Mouse (Mus musculus) kidney, embryonic 15.5 days (tissue): ENCODE measurements around the gene Fndc5. TPM values are rescaled to one million over a fixed set of nuclear protein-coding genes. Genes with fewer than 3 reads are reported as not detected.

Experiments
- ATAC-seq: fragments of 200-750 bp; cut with Nextera tagmentation; replicated peaks from 2 replicates; pipeline ENCODE4 v1.8.0; 2017; ENCODE audit warnings: moderate TSS enrichment; ENCODE audit not compliant: low FRiP score
- H3K27ac ChIP-seq: fragments of 300-500 bp; sonication (generic); 2 replicates; pipeline ENCODE4 v1.5.1; 2015; ENCODE audit warnings: mild to moderate bottlenecking, inconsistent platforms
- H3K27me3 ChIP-seq: fragments of 300-500 bp; sonication (generic); 2 replicates; pipeline ENCODE4 v1.6.1; 2015; ENCODE audit warnings: inconsistent platforms
- H3K36me3 ChIP-seq: fragments of 300-500 bp; sonication (generic); 2 replicates; pipeline ENCODE4 v1.6.1; 2015; ENCODE audit warnings: inconsistent platforms
- H3K4me1 ChIP-seq: fragments of 300-500 bp; sonication (generic); 2 replicates; pipeline ENCODE4 v1.6.1; 2015; ENCODE audit warnings: inconsistent platforms
- H3K4me2 ChIP-seq: fragments of 300-500 bp; sonication (generic); 2 replicates; pipeline ENCODE4 v1.6.1; 2015; ENCODE audit warnings: moderate library complexity, mild to moderate bottlenecking, inconsistent platforms
- H3K4me3 ChIP-seq: fragments of 300-500 bp; sonication (generic); replicated peaks from 2 replicates; pipeline ENCODE4 v1.5.1; 2015; ENCODE audit warnings: mild to moderate bottlenecking, inconsistent platforms
- H3K9ac ChIP-seq: fragments of 300-500 bp; sonication (generic); 2 replicates; pipeline ENCODE4 v1.6.1; 2015; ENCODE audit warnings: mild to moderate bottlenecking, inconsistent platforms
- H3K9me3 ChIP-seq: fragments of 300-500 bp; sonication (generic); replicated peaks from 2 replicates; pipeline ENCODE4 v1.6.1; 2016; ENCODE audit warnings: inconsistent platforms
- WGBS: fragments of 180-500 bp; shearing (Covaris S2); methylation state at CpG from one replicate; pipeline ENCODE4 v1.1.7; 2015; ENCODE audit warnings: mixed read lengths; 5-methylcytosine and 5-hydroxymethylcytosine counted together
- polyA plus RNA-seq: library from polyadenylated mRNA; unstranded; fragments of >200 nt; fragmentation: Nextera tagmentation; extraction: Ambion mirVana; gene quantifications from 2 replicates; pipeline ENCODE4 v1.2.1, GENCODE M21; 2015

Gene Fndc5
- polyA plus RNA-seq, 1 experiment from 2014 or later, result 5.1 TPM

DNA sequence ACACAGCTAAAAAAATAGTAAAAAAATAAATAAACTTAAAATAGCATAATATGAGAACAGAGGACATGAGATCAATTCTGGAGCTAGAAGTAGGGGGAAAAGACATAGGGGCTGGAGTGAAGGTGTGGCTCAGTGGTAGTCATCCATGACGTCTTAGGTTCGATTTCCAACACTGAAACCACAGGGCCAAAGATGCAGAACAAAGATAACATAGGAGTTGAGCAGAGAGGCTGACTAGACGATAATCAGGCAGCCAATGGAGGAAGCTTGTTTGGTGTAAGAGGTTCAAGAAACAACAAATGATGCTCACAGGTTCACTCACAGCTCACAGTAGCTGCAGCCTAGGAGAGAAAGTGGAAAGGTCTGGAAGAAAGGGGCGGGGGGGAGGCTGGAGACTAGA is 4.0 kb downstream of the Fndc5 start:
- H3K4me3 ChIP-seq, result no peak overlapping the region
- no peak for ATAC-seq
- 56% methylated on average over 4 of the region's 4 CpGs for WGBS
- no peak overlapping the region for H3K9ac ChIP-seq
- peaks cover 24% of the 10 kb centered on the region for H3K27me3 ChIP-seq
- H3K9me3 ChIP-seq, result no peaks in the 10 kb centered on the region
- no peak overlapping the region for H3K27ac ChIP-seq
- H3K36me3 ChIP-seq, result no peaks in the 10 kb centered on the region; the same call in 1 of the 2 replicates
- no peak overlapping the region for H3K4me2 ChIP-seq
- H3K4me1 ChIP-seq, result peaks cover 43% of the 10 kb centered on the region

DNA sequence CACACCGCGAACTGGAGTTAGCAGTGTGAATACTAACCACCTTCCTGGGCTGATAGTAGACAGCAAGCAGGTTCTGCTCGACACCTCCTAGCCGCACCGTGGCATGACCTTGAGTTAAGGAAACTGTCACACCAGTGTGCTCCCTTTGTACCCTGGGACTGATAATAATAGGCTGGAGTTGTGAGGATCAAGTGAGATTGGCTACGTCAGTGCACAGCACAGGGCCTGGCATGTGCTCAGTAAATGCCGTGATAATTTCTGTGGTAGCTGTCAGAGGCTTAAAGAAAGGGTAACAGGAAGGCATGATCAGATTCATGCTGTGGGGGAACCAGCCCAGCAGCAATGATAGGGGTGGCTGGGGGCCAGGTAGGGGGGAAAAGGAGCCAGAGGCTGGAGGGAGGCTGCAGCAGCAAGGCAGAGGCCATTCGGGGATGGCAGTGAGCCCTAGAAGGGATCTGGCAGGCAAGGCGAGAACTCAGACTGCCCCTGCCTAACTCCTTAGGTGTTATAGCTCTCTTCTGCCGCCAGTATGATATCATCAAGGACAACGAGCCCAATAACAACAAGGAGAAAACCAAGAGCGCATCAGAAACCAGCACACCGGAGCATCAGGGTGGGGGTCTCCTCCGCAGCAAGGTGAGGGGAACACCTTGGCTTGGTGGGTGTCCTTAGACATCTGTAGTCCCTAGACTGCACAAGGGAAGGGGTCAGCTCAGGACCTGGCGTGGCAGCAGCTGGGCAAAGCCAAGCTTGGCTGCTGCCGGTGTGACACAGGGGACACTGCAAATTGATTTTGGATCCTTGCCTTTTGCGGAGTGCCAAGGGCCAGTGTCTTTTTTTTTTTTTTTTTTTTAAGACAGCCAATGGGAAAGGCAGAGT is 5.0 kb downstream of the Fndc5 start:
- no peak for ATAC-seq
- Histone ChIP-seq H3K9me3 (no peaks in the 10 kb centered on the region), H3K36me3 (no peaks in the 10 kb centered on the region; the same call in 1 of the 2 replicates), H3K27me3 (peaks cover 17% of the 10 kb centered on the region), H3K27ac (no peak overlapping the region), H3K4me2 (no peak overlapping the region), H3K9ac (no peak overlapping the region), H3K4me3 (no peak overlapping the region), H3K4me1 (peaks cover 40% of the 10 kb centered on the region)
- 75% methylated on average over 17 of the region's 17 CpGs for WGBS

DNA sequence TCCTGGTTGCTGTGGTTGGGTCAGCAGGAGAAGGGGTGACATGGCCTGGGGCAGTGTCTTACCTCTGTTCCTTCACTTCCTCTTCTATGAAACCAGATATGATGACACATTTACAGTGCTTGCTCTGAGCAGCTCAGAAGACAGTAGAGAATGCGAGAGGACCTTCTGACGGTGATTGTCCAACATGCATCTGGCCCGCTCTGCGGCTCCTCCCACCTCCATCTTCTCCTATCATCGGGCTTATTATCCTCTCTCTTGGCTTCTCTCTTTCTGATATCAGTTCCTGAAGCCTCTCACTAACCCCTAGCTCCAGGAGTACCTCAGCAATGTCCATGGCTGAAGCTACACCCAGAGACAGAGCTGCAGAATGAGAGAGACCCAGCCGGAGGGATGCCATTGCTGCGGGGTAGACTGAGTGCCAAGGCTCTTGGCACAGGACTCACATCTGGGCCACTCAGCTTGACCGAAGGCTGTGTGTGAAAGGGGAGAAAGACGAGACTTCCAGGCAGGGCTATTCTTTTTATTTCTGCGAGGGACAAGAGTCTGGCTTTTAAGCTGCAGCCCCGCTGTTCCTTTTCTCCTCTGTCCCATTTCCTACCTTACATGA is 5.7 kb downstream of the Fndc5 start:
- 82% methylated on average over 11 of the region's 11 CpGs for WGBS
- H3K4me1 ChIP-seq, result peaks cover 35% of the 10 kb centered on the region
- peaks cover 10% of the 10 kb centered on the region for H3K27me3 ChIP-seq
- no peak overlapping the region for H3K27ac ChIP-seq
- no peak overlapping the region for H3K9ac ChIP-seq
- ATAC-seq, result no peak
- H3K4me3 ChIP-seq, result no peak overlapping the region
- no peaks in the 10 kb centered on the region for H3K9me3 ChIP-seq
- no peak overlapping the region for H3K4me2 ChIP-seq
- no peaks in the 10 kb centered on the region; the same call in 1 of the 2 replicates for H3K36me3 ChIP-seq

DNA sequence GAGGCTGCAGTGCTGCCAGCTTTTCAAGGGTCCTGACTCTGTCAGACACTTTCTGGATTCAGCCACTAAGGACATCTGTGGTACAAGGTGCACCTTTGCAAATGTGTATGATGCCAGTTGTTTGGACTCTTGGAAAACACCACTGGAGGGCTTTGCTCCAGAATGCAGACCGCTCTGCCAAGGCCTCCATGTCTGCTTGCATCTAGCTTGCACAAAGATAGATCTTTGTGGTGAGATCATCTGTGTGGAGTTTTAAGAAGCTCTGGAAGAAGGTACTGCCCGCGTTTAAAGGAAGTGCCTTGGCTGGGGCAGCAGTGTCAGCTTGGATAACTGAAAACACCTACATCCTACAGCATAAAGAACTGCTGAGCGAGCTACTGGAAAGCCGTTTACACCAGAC is 6.7 kb downstream of the Fndc5 start:
- peaks cover 38% of the 10 kb centered on the region for H3K4me1 ChIP-seq
- WGBS, result 84% methylated on average over 5 of the region's 5 CpGs
- peaks cover under 1% of the 10 kb centered on the region; the same call in 1 of the 2 replicates for H3K27me3 ChIP-seq
- no peak overlapping the region for H3K27ac ChIP-seq
- H3K9ac ChIP-seq, result no peak overlapping the region
- H3K36me3 ChIP-seq, result peaks cover under 1% of the 10 kb centered on the region; the same call in 1 of the 2 replicates
- no peak overlapping the region for H3K4me2 ChIP-seq
- H3K9me3 ChIP-seq, result no peaks in the 10 kb centered on the region
- ATAC-seq, result no peak
- no peak overlapping the region for H3K4me3 ChIP-seq

DNA sequence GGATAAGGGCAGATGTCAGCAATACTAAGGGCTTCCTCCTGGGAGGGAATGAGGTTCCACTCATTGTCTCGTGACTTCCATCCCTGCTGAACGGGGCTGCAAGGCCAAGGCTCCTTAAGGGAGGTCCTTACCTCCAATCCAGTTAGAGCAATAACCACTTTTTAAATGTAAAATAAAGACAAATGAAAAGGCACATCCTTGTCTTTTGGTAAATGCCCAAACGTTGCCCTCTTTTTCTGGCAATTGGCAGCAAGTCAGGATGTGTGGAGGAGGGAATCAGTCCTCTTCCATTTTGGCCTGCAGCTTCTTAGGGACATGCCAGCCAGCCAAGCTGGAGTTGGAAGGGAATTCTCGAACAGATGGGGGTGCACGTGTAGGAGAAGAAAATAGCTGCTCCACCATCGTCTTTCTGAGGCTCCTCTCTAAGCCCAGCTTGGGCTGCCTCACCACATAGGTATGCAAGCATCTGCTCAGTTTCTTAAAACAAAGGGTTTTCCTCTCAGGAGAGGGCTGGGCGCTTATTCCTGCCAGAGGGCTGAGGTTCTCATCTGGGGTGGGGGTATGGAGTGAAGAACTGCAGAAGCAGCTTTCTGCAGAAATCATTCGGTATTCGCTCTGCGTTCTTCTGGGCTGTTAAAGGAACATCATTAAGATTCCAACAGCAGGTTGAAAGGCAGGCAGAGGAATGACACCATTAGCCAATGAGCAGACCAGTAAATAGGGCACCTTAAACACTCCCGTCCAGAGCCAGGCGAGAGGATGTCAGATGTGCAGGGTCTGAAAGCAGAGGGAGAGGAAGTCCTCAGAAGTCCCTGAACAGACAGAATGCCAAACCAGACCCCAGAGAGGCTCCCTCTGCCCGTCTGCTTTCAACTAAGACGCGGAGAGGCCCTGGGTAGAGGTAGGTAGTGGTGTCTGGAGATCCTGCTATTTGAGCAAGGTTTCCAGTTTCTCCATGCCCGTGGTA is 7.9 kb downstream of the Fndc5 start:
- 52% methylated on average over 16 of the region's 16 CpGs for WGBS
- no peak for ATAC-seq
- H3K9ac ChIP-seq, result no peak overlapping the region
- H3K27me3 ChIP-seq, result no peaks in the 10 kb centered on the region
- no peak overlapping the region for H3K4me3 ChIP-seq
- peaks cover 12% of the 10 kb centered on the region for H3K36me3 ChIP-seq
- H3K9me3 ChIP-seq, result no peaks in the 10 kb centered on the region
- H3K4me2 ChIP-seq, result no peak overlapping the region
- peaks cover 37% of the 10 kb centered on the region for H3K4me1 ChIP-seq
- no peak overlapping the region; the same call in 1 of the 2 replicates for H3K27ac ChIP-seq

DNA sequence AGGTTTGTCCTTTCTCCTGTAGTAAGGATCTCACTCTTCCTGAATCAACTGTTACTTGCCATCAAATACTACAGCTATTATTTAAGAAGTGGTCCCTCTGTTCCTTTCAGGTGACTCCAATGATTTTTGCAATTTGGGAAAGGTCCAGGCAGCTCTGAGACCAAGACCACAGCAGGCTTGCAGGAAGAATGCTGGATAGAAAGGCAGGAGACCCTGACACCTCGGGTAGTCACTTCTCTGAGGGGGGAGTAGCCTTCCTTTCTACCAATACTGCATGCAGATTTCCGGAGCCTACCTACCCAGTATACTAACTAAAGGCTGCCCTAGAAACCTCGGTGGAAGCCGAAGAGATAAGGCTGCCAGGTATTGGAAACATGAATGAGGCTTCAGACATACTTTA is 8.6 kb downstream of the Fndc5 start:
- H3K9ac ChIP-seq, result no peak overlapping the region
- ATAC-seq, result no peak
- H3K36me3 ChIP-seq, result peaks cover 18% of the 10 kb centered on the region
- no peak overlapping the region; the same call in 1 of the 2 replicates for H3K27ac ChIP-seq
- H3K4me2 ChIP-seq, result no peak overlapping the region
- H3K4me1 ChIP-seq, result peaks cover 32% of the 10 kb centered on the region
- 61% methylated on average over 4 of the region's 4 CpGs for WGBS
- no peak overlapping the region for H3K4me3 ChIP-seq
- H3K27me3 ChIP-seq, result no peaks in the 10 kb centered on the region
- no peaks in the 10 kb centered on the region for H3K9me3 ChIP-seq

DNA sequence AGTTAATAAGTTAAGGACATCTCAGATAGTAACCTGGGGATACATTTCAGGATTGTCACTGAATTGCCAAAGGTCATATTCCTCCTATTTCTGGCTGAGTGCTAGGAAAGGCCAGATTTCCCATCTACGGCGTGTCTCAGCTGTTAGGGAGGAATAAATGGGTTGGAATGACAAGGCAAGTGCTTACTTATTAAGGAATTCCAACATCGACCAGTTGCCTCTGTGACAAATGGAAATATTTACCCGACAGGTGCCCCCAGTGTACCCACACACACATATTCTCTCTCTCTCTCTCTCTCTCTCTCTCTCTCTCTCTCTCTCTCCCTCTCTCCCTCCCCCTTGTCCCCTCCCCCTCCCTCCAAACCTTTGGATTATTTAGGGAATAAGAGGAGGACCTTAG is 9.1 kb downstream of the Fndc5 start:
- no peak overlapping the region for H3K9ac ChIP-seq
- peaks cover 24% of the 10 kb centered on the region for H3K36me3 ChIP-seq
- H3K4me3 ChIP-seq, result no peak overlapping the region
- WGBS, result 63% methylated on average over 4 of the region's 4 CpGs
- no peaks in the 10 kb centered on the region for H3K9me3 ChIP-seq
- H3K4me1 ChIP-seq, result peaks cover 29% of the 10 kb centered on the region
- H3K4me2 ChIP-seq, result no peak overlapping the region
- no peaks in the 10 kb centered on the region for H3K27me3 ChIP-seq
- no peak for ATAC-seq
- no peak overlapping the region for H3K27ac ChIP-seq

DNA sequence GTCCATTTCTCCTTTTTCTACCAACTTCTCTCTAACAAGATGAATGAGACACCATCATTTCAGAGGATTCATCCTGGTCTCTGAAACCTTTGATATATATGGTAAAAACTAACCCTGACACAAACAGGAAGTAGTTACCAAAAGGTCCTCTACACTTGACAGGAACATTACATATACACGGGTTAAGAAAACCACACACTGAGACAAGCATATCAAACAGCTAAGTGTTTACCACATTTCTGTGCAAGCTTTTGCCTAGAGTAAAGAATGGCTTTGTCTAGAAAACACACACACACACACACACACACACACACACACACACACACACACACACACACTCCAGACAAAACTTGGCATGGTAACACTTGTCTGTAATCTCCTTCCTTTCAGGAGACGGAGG is 9.6 kb downstream of the Fndc5 start:
- peak overlapping the region; percentile 51; the same call in 1 of the 2 replicates for H3K27ac ChIP-seq
- H3K9ac ChIP-seq, result no peak overlapping the region
- 57% methylated on average over 2 of the region's 2 CpGs for WGBS
- H3K36me3 ChIP-seq, result peaks cover 28% of the 10 kb centered on the region
- no peaks in the 10 kb centered on the region for H3K27me3 ChIP-seq
- peaks cover 26% of the 10 kb centered on the region; the same call in 1 of the 2 replicates for H3K4me1 ChIP-seq
- no peaks in the 10 kb centered on the region for H3K9me3 ChIP-seq
- no peak overlapping the region for H3K4me3 ChIP-seq
- ATAC-seq, result no peak
- no peak overlapping the region for H3K4me2 ChIP-seq

DNA sequence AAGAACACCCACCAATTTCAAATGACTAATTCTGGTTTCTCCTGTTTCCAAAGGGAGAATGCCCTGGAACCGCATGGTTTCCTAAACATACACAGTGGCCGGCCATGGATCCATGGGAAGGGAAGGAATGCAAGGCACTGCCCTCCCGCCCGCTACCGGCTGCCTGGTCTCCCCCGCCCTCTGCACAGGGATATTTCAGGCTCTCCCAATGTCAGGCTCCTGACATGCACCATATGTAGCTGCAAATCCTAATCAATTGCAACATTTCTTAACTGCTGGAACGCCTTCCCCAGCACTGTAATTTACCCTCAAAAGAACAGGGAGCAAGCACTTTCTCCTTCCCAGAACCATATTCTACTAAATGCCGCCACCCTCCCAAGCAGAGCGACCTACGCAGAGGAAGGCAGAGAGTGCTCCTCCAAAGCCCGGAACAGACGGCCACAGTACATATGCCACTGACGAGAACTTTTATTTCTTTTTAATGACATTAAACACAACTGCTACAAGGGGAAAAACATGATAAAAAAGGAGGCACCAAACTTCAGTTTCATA is 10.8 kb downstream of the Fndc5 start:
- Histone ChIP-seq H3K4me1 (peaks cover 19% of the 10 kb centered on the region; the same call in 1 of the 2 replicates), H3K27ac (peak overlapping the region; percentile 72)
- 68% methylated on average over 13 of the region's 13 CpGs for WGBS

DNA sequence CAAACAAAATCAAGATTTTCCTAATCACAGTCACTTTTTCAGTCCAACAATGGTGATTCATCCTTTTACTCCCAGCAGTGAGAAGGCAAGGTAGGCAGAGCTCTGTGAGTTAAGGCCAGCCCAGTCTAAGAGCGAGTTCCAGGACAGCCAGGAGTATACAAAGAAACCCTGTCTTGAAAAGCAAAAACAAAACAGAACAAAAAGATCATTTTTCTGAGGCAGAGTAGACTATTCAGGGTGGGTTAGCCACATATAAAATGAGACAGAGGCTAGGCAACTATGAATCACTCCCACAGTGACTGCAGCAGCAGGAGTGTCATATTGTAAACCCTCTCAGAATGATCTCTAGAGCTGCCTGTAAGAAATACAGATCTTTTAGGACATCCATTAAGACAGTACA is 12.5 kb downstream of the Fndc5 start:
- no peaks in the 10 kb centered on the region for H3K27me3 ChIP-seq
- H3K9me3 ChIP-seq, result no peaks in the 10 kb centered on the region
- H3K4me3 ChIP-seq, result no peak overlapping the region
- H3K27ac ChIP-seq, result no peak overlapping the region
- peaks cover 16% of the 10 kb centered on the region; the same call in 1 of the 2 replicates for H3K4me1 ChIP-seq
- no peak overlapping the region for H3K9ac ChIP-seq
- peaks cover 56% of the 10 kb centered on the region for H3K36me3 ChIP-seq
- no peak overlapping the region for H3K4me2 ChIP-seq
- no peak for ATAC-seq
- WGBS, result 75% methylated on average over 1 of the region's 1 CpGs

More for the DNA sequence above, 10.8 kb downstream of the Fndc5 start:
- no peak for ATAC-seq
- H3K4me2 ChIP-seq, result 0 out of 2 replicates have a peak overlapping the region, but pooled peaks have one; percentile 16
- no peaks in the 10 kb centered on the region for H3K27me3 ChIP-seq
- H3K4me3 ChIP-seq, result no peak overlapping the region
- H3K9ac ChIP-seq, result no peak overlapping the region
- H3K9me3 ChIP-seq, result no peaks in the 10 kb centered on the region
- H3K36me3 ChIP-seq, result peaks cover 40% of the 10 kb centered on the region

DNA sequence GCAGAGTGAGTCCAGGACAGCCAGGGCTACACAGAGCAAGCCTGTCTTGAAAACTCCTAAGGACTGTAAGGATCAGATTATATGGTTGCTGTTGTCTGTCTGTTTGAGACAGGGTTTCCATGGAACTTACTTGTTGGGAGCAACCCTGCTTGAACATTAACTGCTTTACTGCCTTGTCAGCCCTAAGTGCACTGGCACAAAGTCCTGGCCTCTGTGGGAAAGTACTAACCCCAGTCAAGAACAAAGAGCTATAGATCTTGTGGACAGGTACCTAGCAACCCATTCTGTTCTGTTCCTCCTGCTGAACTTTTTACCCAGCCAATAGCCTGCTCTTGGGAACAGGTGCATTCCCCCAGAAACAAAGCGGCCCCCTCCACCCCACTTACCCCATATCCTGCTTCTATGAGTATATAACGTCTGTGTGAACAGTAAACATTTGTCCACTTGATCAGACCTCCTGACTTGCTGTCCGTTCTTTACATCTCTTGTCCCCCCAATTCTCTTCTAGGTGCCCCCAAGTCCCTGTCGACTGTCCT is 14.5 kb downstream of the Fndc5 start:
- Histone ChIP-seq H3K4me3 (no peak overlapping the region), H3K4me2 (no peak overlapping the region), H3K9ac (no peak overlapping the region), H3K27me3 (no peaks in the 10 kb centered on the region), H3K9me3 (no peaks in the 10 kb centered on the region), H3K27ac (peak overlapping the region; percentile 61; the same call in 1 of the 2 replicates), H3K4me1 (peaks cover 11% of the 10 kb centered on the region; the same call in 1 of the 2 replicates), H3K36me3 (peaks cover 75% of the 10 kb centered on the region)
- peak; percentile 67 for ATAC-seq
- WGBS, result 83% methylated on average over 4 of the region's 4 CpGs
